ENCODE assay signal across 9 mouse cellular contexts in genomic region chr3:109309317-109310265, GRCm38 (mm10). TPM values are rescaled to one million over a fixed set of nuclear protein-coding genes. Genes with fewer than 3 reads are reported as not detected.
DNase-seq lines count a peak whose midpoint lies in the region; ATAC-seq and TF ChIP-seq lines count a peak whose summit lies in the region.
"Had no signal": no experiment of that assay in that cellular context is flagged by ENCODE, and none has a peak within 500 bp of the region (broad histone marks: within the 10 kb centered on the region; RNA-seq: fewer than 3 reads in every experiment).

No protein-coding gene starts in this region.

- no peaks in the 10 kb centered on the region for H3K9me3 ChIP-seq in liver, postnatal 0 days (ENCODE audit: low read length)

- no peak overlapping the region for H3K9ac ChIP-seq in liver, postnatal 0 days (replicated peaks)

- TF ChIP-seq CTCF in liver, postnatal 0 days (IDR thresholded peaks at IDR 0.05; ENCODE audit: low read depth): no peak

- DNase-seq in ovary, postnatal 10 days (ENCODE audit: low spot score): peak; percentile 21
- no peak for DNase-seq in ovary, adult 18-20 months (ENCODE audit: low spot score)
- DNase-seq in heart, adult 11 months: peak; percentile 99
- DNase-seq in kidney, adult 9 months: peak; percentile 14
- DNase-seq in skeletal muscle tissue, adult 2 months (ENCODE audit: low read depth, low spot score): peak; percentile 38
- DNase-seq in frontal cortex, postnatal 14 days (ENCODE audit: low spot score in 2 of 2): no peak
- no peak for DNase-seq in natural killer cell, adult 2 months (ENCODE audit: low spot score in 2 of 2)
- DNase-seq in liver, postnatal 0 days: no peak
- DNase-seq: cerebellum, adult 9-11 months had no signal

- 84% methylated on average over 18 of the region's 18 CpGs for WGBS in liver, postnatal 0 days (ENCODE audit: insufficient replicate concordance)

- no peaks in the 10 kb centered on the region for H3K27me3 ChIP-seq in liver, postnatal 0 days (ENCODE audit: insufficient read depth, low read length)

- no peak overlapping the region for H3K27ac ChIP-seq in liver, postnatal 0 days (ENCODE audit: low read depth)

- no peak overlapping the region for H3K4me2 ChIP-seq in liver, postnatal 0 days (ENCODE audit: low read depth, low read length)

- H3K4me3 ChIP-seq in liver, postnatal 0 days (ENCODE audit: low read depth, low read length): no peak overlapping the region

- H3K4me1 ChIP-seq in liver, postnatal 0 days (ENCODE audit: insufficient read depth): no peaks in the 10 kb centered on the region

- no peak for TF ChIP-seq EP300 in liver, postnatal 0 days (IDR thresholded peaks at IDR 0.05; ENCODE audit: low read depth)

- no peak for ATAC-seq in liver, postnatal 0 days

- no peaks in the 10 kb centered on the region for H3K36me3 ChIP-seq in liver, postnatal 0 days (replicated peaks; ENCODE audit: insufficient read depth, low read length)

RNA-seq across cellular contexts. Expression of gene Vav3, which starts 30.9 kb away (rescaled TPM):
- 4.0 and 4.4 TPM in 2 replicates for polyA plus RNA-seq in liver, postnatal 0 days (2015; fragmentation: Nextera tagmentation; extraction: Ambion mirVana)

Comparison
In these comparisons a context has a peak if more than half of its experiments do, and no peak if none do; other contexts are left out.
1. DNase-seq: peak in ovary, postnatal 10 days (single experiment), heart, adult 11 months (single experiment), kidney, adult 9 months (single experiment) and skeletal muscle tissue, adult 2 months (single experiment); none in ovary, adult 18-20 months (single experiment), frontal cortex, postnatal 14 days (0 of 2), natural killer cell, adult 2 months (0 of 2) and liver, postnatal 0 days (single experiment).